Mouse (Mus musculus) frontal cortex, adult (tissue): ENCODE results near the gene Add3.
A peak's percentile ranks its signal among the peaks of the same experiment; 100 is the strongest.
"Not testable (repeated sequence)": the region's sequence is repeated elsewhere in the genome, so short reads cannot be mapped to it uniquely, and the experiment has no call there.

Experiments
- ATAC-seq: cut with Nextera tagmentation; 2 replicates; pipeline ENCODE4 v1.9.2; 2017; ENCODE audit warnings: mild to moderate bottlenecking, moderate library complexity, mixed read lengths; ENCODE audit not compliant: low TSS enrichment

Gene Add3

GRCm38 (mm10) chr19:53193964-53194582 lies 53.8 kb downstream of the Add3 start:
- peak; percentile 36 for ATAC-seq

GRCm38 (mm10) chr19:53194751-53195520 lies 54.7 kb downstream of the Add3 start:
- peak; percentile 39 for ATAC-seq

- no peak for ATAC-seq
These were observed 56.7 kb downstream of the Add3 start for GRCm38 (mm10) chr19:53196961-53197360.

GRCm38 (mm10) chr19:53197766-53198165 lies 57.5 kb downstream of the Add3 start:
- no peak for ATAC-seq

GRCm38 (mm10) chr19:53198706-53199572 lies 58.7 kb downstream of the Add3 start:
- ATAC-seq: peak; percentile 26; the same call in 1 of the 2 replicates

GRCm38 (mm10) chr19:53199711-53200110 lies 59.5 kb downstream of the Add3 start:
- no peak for ATAC-seq

GRCm38 (mm10) chr19:53202116-53202515 lies 61.9 kb downstream of the Add3 start:
- ATAC-seq: no peak

- ATAC-seq: no peak
These were observed 66.7 kb downstream of the Add3 start for GRCm38 (mm10) chr19:53206986-53207385.

GRCm38 (mm10) chr19:53208830-53209229 lies 68.6 kb downstream of the Add3 start:
- ATAC-seq: no peak

GRCm38 (mm10) chr19:53210251-53210650 lies 70.0 kb downstream of the Add3 start:
- no peak for ATAC-seq

- ATAC-seq: no peak
These were observed 75.1 kb downstream of the Add3 start for GRCm38 (mm10) chr19:53215352-53215751.

GRCm38 (mm10) chr19:53216761-53217538 lies 76.7 kb downstream of the Add3 start:
- ATAC-seq: no peak

GRCm38 (mm10) chr19:53217837-53218236 lies 77.6 kb downstream of the Add3 start:
- ATAC-seq: no peak

- no peak for ATAC-seq
These were observed 79.1 kb downstream of the Add3 start for GRCm38 (mm10) chr19:53219305-53219704.

GRCm38 (mm10) chr19:53221186-53221585 lies 80.9 kb downstream of the Add3 start:
- ATAC-seq: no peak

- not testable (repeated sequence) for ATAC-seq
These were observed 85.2 kb downstream of the Add3 start for GRCm38 (mm10) chr19:53225249-53226070.

GRCm38 (mm10) chr19:53226651-53227050 lies 86.4 kb downstream of the Add3 start:
- no peak for ATAC-seq

- ATAC-seq: peak; percentile 88
These were observed 88.0 kb downstream of the Add3 start for GRCm38 (mm10) chr19:53228064-53228794.

GRCm38 (mm10) chr19:53230942-53231815 lies 90.9 kb downstream of the Add3 start:
- ATAC-seq: no peak
